ENCODE assay signal across 9 mouse cellular contexts in genomic region chr17:46484021-46484431, GRCm38 (mm10). TPM values are rescaled to one million over a fixed set of nuclear protein-coding genes. Genes with fewer than 3 reads are reported as not detected.
A peak's percentile ranks its signal among the peaks of the same experiment; 100 is the strongest.
DNase-seq lines count a peak whose midpoint lies in the region; ATAC-seq and TF ChIP-seq lines count a peak whose summit lies in the region.
"Had no signal": no experiment of that assay in that cellular context is flagged by ENCODE, and none has a peak within 500 bp of the region (broad histone marks: within the 10 kb centered on the region; RNA-seq: fewer than 3 reads in every experiment).

No protein-coding gene starts in this region.

- no peaks in the 10 kb centered on the region for H3K9me3 ChIP-seq in ES-Bruce4 (replicated peaks; ENCODE audit: control insufficient read depth, insufficient read depth, low read length, poor library complexity, severe bottlenecking)
- no peaks in the 10 kb centered on the region for H3K9me3 ChIP-seq in embryonic facial prominence, embryonic 10.5 days
- H3K9me3 ChIP-seq in intestine, postnatal 0 days (ENCODE audit: control insufficient read depth): no peaks in the 10 kb centered on the region
- H3K9me3 ChIP-seq in liver, embryonic 16.5 days (replicated peaks; ENCODE audit: control insufficient read depth, low read length): no peaks in the 10 kb centered on the region

- peaks cover 3% of the 10 kb centered on the region for H3K4me1 ChIP-seq in ES-Bruce4 (ENCODE audit: control insufficient read depth, insufficient read depth, low read length)
- H3K4me1 ChIP-seq in embryonic facial prominence, embryonic 10.5 days: peaks cover 27% of the 10 kb centered on the region
- H3K4me1 ChIP-seq in intestine, postnatal 0 days (replicated peaks; ENCODE audit: control insufficient read depth, insufficient read depth, low read length): no peaks in the 10 kb centered on the region
- H3K4me1 ChIP-seq in liver, embryonic 16.5 days (ENCODE audit: control insufficient read depth, low read depth, low read length): no peaks in the 10 kb centered on the region; the same call in none of the 2 replicates

- no peak overlapping the region for H3K9ac ChIP-seq in ES-Bruce4 (ENCODE audit: low read depth, poor library complexity, severe bottlenecking)
- H3K9ac ChIP-seq in intestine, postnatal 0 days (ENCODE audit: low read depth, low read length): no peak overlapping the region
- no peak overlapping the region for H3K9ac ChIP-seq in liver, embryonic 16.5 days (ENCODE audit: low read depth, low read length)

- no peaks in the 10 kb centered on the region for H3K36me3 ChIP-seq in ES-Bruce4 (ENCODE audit: control insufficient read depth, insufficient read depth, low read length, poor library complexity, severe bottlenecking)
- no peaks in the 10 kb centered on the region; the same call in 1 of the 2 replicates for H3K36me3 ChIP-seq in embryonic facial prominence, embryonic 10.5 days (replicated peaks)
- H3K36me3 ChIP-seq in intestine, postnatal 0 days (ENCODE audit: control insufficient read depth, insufficient read depth): no peaks in the 10 kb centered on the region
- H3K36me3 ChIP-seq in liver, embryonic 16.5 days (ENCODE audit: control insufficient read depth, insufficient read depth): no peaks in the 10 kb centered on the region

- H3K27ac ChIP-seq in ES-Bruce4 (ENCODE audit: insufficient read depth, low read length): no peak overlapping the region
- peak overlapping the region; percentile 32; the same call in 1 of the 2 replicates for H3K27ac ChIP-seq in embryonic facial prominence, embryonic 10.5 days (replicated peaks)
- H3K27ac ChIP-seq in intestine, postnatal 0 days (ENCODE audit: low read depth, low read length): no peak overlapping the region
- no peak overlapping the region for H3K27ac ChIP-seq in liver, embryonic 16.5 days (ENCODE audit: low read length)

- TF ChIP-seq POLR2A in ES-Bruce4 (IDR thresholded peaks at IDR 0.05; ENCODE audit: insufficient read depth, low read length): no peak

- no peak for TF ChIP-seq CTCF in ES-Bruce4 (IDR thresholded peaks at IDR 0.05; ENCODE audit: low read depth, low read length)
- no peak for TF ChIP-seq CTCF in intestine, postnatal 0 days (IDR thresholded peaks at IDR 0.05; ENCODE audit: low read depth)

- H3K27me3 ChIP-seq in ES-Bruce4 (ENCODE audit: control insufficient read depth, insufficient read depth, low read length, poor library complexity, severe bottlenecking): peaks cover 8% of the 10 kb centered on the region
- peaks cover 89% of the 10 kb centered on the region for H3K27me3 ChIP-seq in embryonic facial prominence, embryonic 10.5 days (replicated peaks; ENCODE audit: low read depth, poor library complexity, severe bottlenecking)
- H3K27me3 ChIP-seq in intestine, postnatal 0 days (replicated peaks; ENCODE audit: control insufficient read depth, insufficient read depth, low read length): peaks cover 67% of the 10 kb centered on the region
- peaks cover 62% of the 10 kb centered on the region for H3K27me3 ChIP-seq in liver, embryonic 16.5 days (ENCODE audit: control insufficient read depth, insufficient read depth, low read depth, low read length)

- peak overlapping the region; percentile 64 for H3K4me3 ChIP-seq in ES-Bruce4 (ENCODE audit: low read depth, low read length)
- peak overlapping the region; percentile 54 for H3K4me3 ChIP-seq in embryonic facial prominence, embryonic 10.5 days
- H3K4me3 ChIP-seq in intestine, postnatal 0 days (ENCODE audit: low read depth, low read length): peak overlapping the region; percentile 32
- peak overlapping the region; percentile 31 for H3K4me3 ChIP-seq in liver, embryonic 16.5 days (ENCODE audit: low read depth, low read length)

- TF ChIP-seq EP300 in ES-Bruce4 (IDR thresholded peaks at IDR 0.05; ENCODE audit: insufficient read depth, low read depth, low read length): no peak

- DNase-seq in cerebellum, postnatal 4 days (ENCODE audit: low spot score in 2 of 2): no peak
- DNase-seq in embryonic facial prominence, embryonic 10.5 days (ENCODE audit: low spot score): peak; percentile 23
- DNase-seq in retina, postnatal 1 day: peak; percentile 53
- no peak for DNase-seq in urinary bladder, postnatal 25 days (ENCODE audit: low spot score)

- ATAC-seq in cerebellum, adult (ENCODE audit: insufficient number of reproducible peaks, low FRiP score, low TSS enrichment): peak; percentile 9; the same call in 1 of the 2 replicates
- peak; percentile 31 for ATAC-seq in intestine, postnatal 0 days
- peak; percentile 24; the same call in 1 of the 2 replicates for ATAC-seq in liver, embryonic 16.5 days (ENCODE audit: low read depth)

- 2% methylated on average over 13 of the region's 13 CpGs for WGBS in embryonic facial prominence, embryonic 10.5 days
- whole genome bisulfite sequencing in intestine, postnatal 0 days: 3% methylated on average over 13 of the region's 13 CpGs
- 3% methylated on average over 13 of the region's 13 CpGs for WGBS in liver, embryonic 16.5 days (ENCODE audit: insufficient replicate concordance)

- peak overlapping the region; percentile 57 for H3K4me2 ChIP-seq in intestine, postnatal 0 days (replicated peaks; ENCODE audit: low read depth)
- peak overlapping the region; percentile 49 for H3K4me2 ChIP-seq in liver, embryonic 16.5 days (ENCODE audit: low read depth, low read length)

RNA-seq across cellular contexts. Expression of gene Ttbk1, which starts 3.4 kb away (rescaled TPM):
- polyA plus RNA-seq in ES-Bruce4 (2011; ENCODE audit: insufficient read depth, insufficient read length, low read depth, missing spikeins): 0.90 and 1.3 TPM in 2 replicates
- 0.67 and 0.80 TPM in 2 replicates for polyA plus RNA-seq in embryonic facial prominence, embryonic 10.5 days (2016; fragmentation: Nextera tagmentation; extraction: Ambion mirVana)
- 0.09 and 0.16 TPM in 2 replicates for polyA plus RNA-seq in intestine, postnatal 0 days (2015; fragmentation: Nextera tagmentation; extraction: Ambion mirVana)
- polyA plus RNA-seq in liver, embryonic 16.5 days (2015; fragmentation: Nextera tagmentation; extraction: Ambion mirVana): not detected in 2 replicates

RNA-seq across cellular contexts. Expression of gene Dnph1, which starts 12.5 kb away (rescaled TPM):
- 21.8 and 24.1 TPM in 2 replicates for polyA plus RNA-seq in ES-Bruce4 (2011; ENCODE audit: insufficient read depth, insufficient read length, low read depth, missing spikeins)
- polyA plus RNA-seq in embryonic facial prominence, embryonic 10.5 days (2016; fragmentation: Nextera tagmentation; extraction: Ambion mirVana): 79.9 and 81.6 TPM in 2 replicates
- polyA plus RNA-seq in intestine, postnatal 0 days (2015; fragmentation: Nextera tagmentation; extraction: Ambion mirVana): 10.9 and 11.1 TPM in 2 replicates
- 12.7 and 15.6 TPM in 2 replicates for polyA plus RNA-seq in liver, embryonic 16.5 days (2015; fragmentation: Nextera tagmentation; extraction: Ambion mirVana)

RNA-seq across cellular contexts. Expression of gene Slc22a7, which starts 45.8 kb away (rescaled TPM):
- 6.0 and 6.1 TPM in 2 replicates for polyA plus RNA-seq in ES-Bruce4 (2011; ENCODE audit: insufficient read depth, insufficient read length, low read depth, missing spikeins)
- polyA plus RNA-seq in embryonic facial prominence, embryonic 10.5 days (2016; fragmentation: Nextera tagmentation; extraction: Ambion mirVana): not detected in 2 replicates
- not detected in 2 replicates for polyA plus RNA-seq in intestine, postnatal 0 days (2015; fragmentation: Nextera tagmentation; extraction: Ambion mirVana)
- 0.06 TPM in 1 of 2 replicates, not detected in the other for polyA plus RNA-seq in liver, embryonic 16.5 days (2015; fragmentation: Nextera tagmentation; extraction: Ambion mirVana)
- polyA plus RNA-seq: C2C12 had no signal

RNA-seq across cellular contexts. Expression of gene Crip3, which starts 55.3 kb away (rescaled TPM):
- polyA plus RNA-seq in ES-Bruce4 (2011; ENCODE audit: insufficient read depth, insufficient read length, low read depth, missing spikeins): 1.3 TPM in 1 of 2 replicates, not detected in the other
- polyA plus RNA-seq in embryonic facial prominence, embryonic 10.5 days (2016; fragmentation: Nextera tagmentation; extraction: Ambion mirVana): 0.77 TPM in 1 of 2 replicates, not detected in the other
- polyA plus RNA-seq in intestine, postnatal 0 days (2015; fragmentation: Nextera tagmentation; extraction: Ambion mirVana): 0.12 TPM in 1 of 2 replicates, not detected in the other
- not detected in 2 replicates for polyA plus RNA-seq in liver, embryonic 16.5 days (2015; fragmentation: Nextera tagmentation; extraction: Ambion mirVana)
- polyA plus RNA-seq: C2C12 had no signal

Comparison
In these comparisons a context has a peak if more than half of its experiments do, and no peak if none do; other contexts are left out.
1. DNase-seq: peak in embryonic facial prominence, embryonic 10.5 days (single experiment) and retina, postnatal 1 day (single experiment); none in cerebellum, postnatal 4 days (0 of 2) and urinary bladder, postnatal 25 days (single experiment).
2. Peak in every context shown above with its lines, with median percentiles within 50 percentile points of each other: ATAC-seq and H3K4me3 ChIP-seq.